Mouse (Mus musculus): ENCODE results near the gene Rbfox3.

DNA sequence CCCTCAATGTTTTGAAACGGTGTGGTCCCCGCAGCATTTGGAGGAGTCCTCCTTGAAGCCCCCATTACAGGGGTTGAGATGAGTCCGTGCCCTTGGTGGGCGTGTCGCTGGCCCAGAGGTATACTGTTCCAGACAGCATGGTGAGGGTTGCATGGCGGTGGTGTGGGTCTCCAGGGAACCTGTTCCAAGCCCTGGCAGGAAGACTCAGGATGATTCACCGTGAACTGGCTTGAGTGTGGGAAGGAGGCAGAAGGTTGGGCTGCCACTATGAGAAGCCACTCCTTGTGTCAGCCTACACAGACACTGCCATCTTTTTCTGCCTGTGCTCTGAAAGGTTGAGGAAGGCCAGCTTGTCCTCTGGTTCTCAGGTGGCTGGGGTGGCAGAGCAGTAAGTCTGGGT is 393.5 kb downstream of the Rbfox3 start:
- TF ChIP-seq POLR2A (IDR thresholded peaks at IDR 0.05; ENCODE audit: borderline replicate concordance, low read depth, low read length) (no peak), CTCF (IDR thresholded peaks at IDR 0.05; ENCODE audit: low read depth, low read length) (no peak)

Measured in bone marrow macrophage, adult 2 months (primary cell).